Mouse (Mus musculus) neural tube, embryonic 10.5 days (tissue): Measurements from ENCODE around the gene Gm20897.
"Not testable (repeated sequence)": the region's sequence is repeated elsewhere in the genome, so short reads cannot be mapped to it uniquely, and the experiment has no call there.

ENCODE experiments used
- DNase-seq: peaks from one replicate; pipeline ENCODE4 v3.0.0-alpha.2; 2017; ENCODE audit warnings: low spot score; ENCODE audit errors: extremely low spot score

Gene Gm20897

DNA sequence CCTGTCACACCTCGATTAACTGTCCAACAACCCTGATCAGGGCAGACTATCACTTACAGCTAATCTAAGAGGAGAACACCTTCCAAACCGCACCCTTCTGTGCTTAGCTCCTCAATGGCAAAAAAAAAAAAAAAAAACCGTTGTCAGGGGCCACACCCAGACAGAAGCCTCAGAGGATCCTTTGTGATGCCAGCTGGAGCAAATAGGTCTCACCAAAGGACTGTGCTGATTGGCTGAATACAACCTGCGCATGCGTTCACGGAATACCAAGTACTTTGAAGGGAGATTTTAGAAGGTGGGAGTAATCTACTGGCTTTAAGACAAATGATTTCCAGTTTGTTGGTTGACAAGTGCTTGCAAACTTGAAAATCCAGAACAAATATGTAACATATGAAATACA, at the start of gene Gm20897:
TSS of gene Gm20897 (minus strand) at position 101 of the 400 bp plus-strand sequence.
- DNase-seq, result not testable (repeated sequence)
